Mouse (Mus musculus): ENCODE data around the gene Hist1h2bn. TPM values are rescaled to one million over a fixed set of nuclear protein-coding genes. Genes with fewer than 3 reads are reported as not detected.
"Not testable (repeated sequence)": the region's sequence is repeated elsewhere in the genome, so short reads cannot be mapped to it uniquely, and the experiment has no call there.

The Hist1h2bn gene
- polyA plus RNA-seq, 1 experiment from 2014 or later: 2.5 TPM

DNA sequence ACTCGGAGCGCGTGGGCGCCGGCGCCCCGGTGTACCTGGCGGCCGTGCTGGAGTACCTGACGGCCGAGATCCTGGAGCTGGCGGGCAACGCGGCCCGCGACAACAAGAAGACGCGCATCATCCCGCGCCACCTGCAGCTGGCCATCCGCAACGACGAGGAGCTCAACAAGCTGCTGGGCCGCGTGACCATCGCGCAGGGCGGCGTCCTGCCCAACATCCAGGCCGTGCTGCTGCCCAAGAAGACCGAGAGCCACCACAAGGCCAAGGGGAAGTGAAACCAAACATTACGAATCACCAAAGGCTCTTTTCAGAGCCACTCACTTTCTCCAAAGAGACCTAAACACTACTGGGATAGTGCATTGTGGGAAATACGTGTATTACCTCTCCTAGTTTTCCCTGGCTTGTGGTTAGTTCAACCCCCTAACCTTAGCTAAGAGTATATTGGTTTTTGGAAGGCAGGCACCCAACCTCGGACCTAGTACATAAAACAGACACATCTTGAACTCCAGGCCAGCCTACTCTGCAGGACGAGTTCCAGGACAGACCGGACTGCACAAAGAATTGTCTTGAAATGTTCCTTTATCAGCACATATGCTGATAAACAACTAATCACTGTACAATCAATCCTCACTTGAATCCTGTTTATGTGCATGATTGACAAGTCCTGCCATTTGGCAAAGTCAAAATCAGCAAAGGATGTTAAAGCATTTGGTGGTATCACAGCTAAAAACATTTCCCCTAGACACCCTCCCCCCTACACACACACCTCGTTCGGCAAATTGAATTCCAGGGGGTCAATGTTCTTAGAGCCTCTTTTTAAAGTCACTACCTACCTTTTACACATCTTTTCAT, 37.2 kb upstream of the Hist1h2bn start:
- peak overlapping the region; percentile 80 for H3K9ac ChIP-seq (ENCODE audit: low read length)
- peak overlapping the region; percentile 40 for H3K4me3 ChIP-seq (ENCODE audit: low read depth, low read length)
- not testable (repeated sequence) for H3K9me3 ChIP-seq (replicated peaks; ENCODE audit: control insufficient read depth, low read length); H3K36me3 ChIP-seq (ENCODE audit: control insufficient read depth, insufficient read depth, low read length); H3K27me3 ChIP-seq (replicated peaks; ENCODE audit: control insufficient read depth, insufficient read depth, low read length)
- peak overlapping the region; percentile 84 for H3K4me2 ChIP-seq (ENCODE audit: low read length)
- DNase-seq (ENCODE audit: low spot score): peak; percentile 52
- ATAC-seq: 0 out of 2 replicates have a peak, but pooled peaks have one; percentile 0
- peak overlapping the region; percentile 94 for H3K27ac ChIP-seq (ENCODE audit: low read depth, low read length)
- peaks cover 27% of the 10 kb centered on the region for H3K4me1 ChIP-seq (ENCODE audit: control insufficient read depth, insufficient read depth, low read length)
- WGBS: under 1% methylated on average over 9 of the region's 38 CpGs

GRCm38 (mm10) chr13:21717397-21718357, 36.2 kb upstream of the Hist1h2bn start, which contains the start of gene Hist1h3h:
Gene Hist1h3h, plus strand, starts transcription at chr13:21717659.
- Histone ChIP-seq H3K4me2 (ENCODE audit: low read length) (peak within 1 kb of the TSS; percentile 84), H3K4me3 (ENCODE audit: low read depth, low read length) (peak within 1 kb of the TSS; percentile 40), H3K27ac (ENCODE audit: low read depth, low read length) (peak within 1 kb of the TSS; percentile 94), H3K4me1 (ENCODE audit: control insufficient read depth, insufficient read depth, low read length) (peaks cover 29% of the 10 kb centered on the region), H3K9ac (ENCODE audit: low read length) (peak within 1 kb of the TSS; percentile 80)
- H3K9me3 ChIP-seq (replicated peaks; ENCODE audit: control insufficient read depth, low read length); H3K27me3 ChIP-seq (replicated peaks; ENCODE audit: control insufficient read depth, insufficient read depth, low read length); H3K36me3 ChIP-seq (ENCODE audit: control insufficient read depth, insufficient read depth, low read length): not testable (repeated sequence)
- WGBS: under 1% methylated on average over 25 of the region's 56 CpGs
- ATAC-seq: peak; percentile 54
- DNase-seq (ENCODE audit: low spot score): peak; percentile 98

- H3K27me3 ChIP-seq (replicated peaks; ENCODE audit: control insufficient read depth, insufficient read depth, low read length): no peaks in the 10 kb centered on the region
- no peak for ATAC-seq
- peak overlapping the region; percentile 40 for H3K4me3 ChIP-seq (ENCODE audit: low read depth, low read length)
- no peak for DNase-seq (ENCODE audit: low spot score)
- peak overlapping the region; percentile 65 for H3K27ac ChIP-seq (ENCODE audit: low read depth, low read length)
- H3K4me2 ChIP-seq (ENCODE audit: low read length): peak overlapping the region; percentile 64
- 51% methylated on average over 4 of the region's 4 CpGs for WGBS
- peaks cover 30% of the 10 kb centered on the region for H3K4me1 ChIP-seq (ENCODE audit: control insufficient read depth, insufficient read depth, low read length)
- no peaks in the 10 kb centered on the region for H3K36me3 ChIP-seq (ENCODE audit: control insufficient read depth, insufficient read depth, low read length)
- no peaks in the 10 kb centered on the region for H3K9me3 ChIP-seq (replicated peaks; ENCODE audit: control insufficient read depth, low read length)
- H3K9ac ChIP-seq (ENCODE audit: low read length): peak overlapping the region; percentile 66
Measured at GRCm38 (mm10) chr13:21718381-21719080, 35.4 kb upstream of the Hist1h2bn start.

- Histone ChIP-seq H3K4me2 (ENCODE audit: low read length) (peak overlapping the region; percentile 56), H3K4me1 (ENCODE audit: control insufficient read depth, insufficient read depth, low read length) (peaks cover 22% of the 10 kb centered on the region), H3K4me3 (ENCODE audit: low read depth, low read length) (peak overlapping the region; percentile 32), H3K9ac (ENCODE audit: low read length) (peak overlapping the region; percentile 59), H3K27ac (ENCODE audit: low read depth, low read length) (peak overlapping the region; percentile 86)
- peak; percentile 28 for DNase-seq (ENCODE audit: low spot score)
- WGBS: 2% methylated on average over 19 of the region's 44 CpGs
- H3K36me3 ChIP-seq (ENCODE audit: control insufficient read depth, insufficient read depth, low read length); H3K27me3 ChIP-seq (replicated peaks; ENCODE audit: control insufficient read depth, insufficient read depth, low read length); H3K9me3 ChIP-seq (replicated peaks; ENCODE audit: control insufficient read depth, low read length): not testable (repeated sequence)
- ATAC-seq: peak; percentile 8; the same call in 1 of the 2 replicates
Measured at GRCm38 (mm10) chr13:21721107-21721756, 32.7 kb upstream of the Hist1h2bn start.

DNA sequence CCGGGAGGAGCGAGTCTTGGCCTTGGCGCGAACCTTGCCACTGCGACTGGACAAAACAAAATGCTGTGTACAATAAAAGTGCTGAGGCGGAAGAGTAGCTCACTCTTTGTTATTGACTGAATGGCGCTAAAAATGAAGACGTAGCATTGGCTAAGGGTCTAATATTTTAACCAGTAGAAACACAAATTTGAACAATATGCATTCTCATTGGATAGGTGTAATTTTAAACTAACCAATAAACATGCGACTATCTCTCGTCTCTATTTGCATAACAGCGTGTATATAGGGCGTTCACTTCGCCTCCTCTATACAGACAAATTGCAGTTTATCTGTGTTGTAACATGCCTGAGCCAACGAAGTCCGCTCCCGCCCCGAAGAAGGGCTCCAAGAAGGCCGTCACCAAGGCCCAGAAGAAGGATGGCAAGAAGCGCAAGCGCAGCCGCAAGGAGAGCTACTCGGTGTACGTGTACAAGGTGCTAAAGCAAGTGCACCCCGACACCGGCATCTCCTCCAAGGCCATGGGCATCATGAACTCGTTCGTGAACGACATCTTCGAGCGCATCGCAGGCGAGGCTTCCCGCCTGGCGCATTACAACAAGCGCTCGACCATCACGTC, 32.1 kb upstream of the Hist1h2bn start, which contains the start of gene Hist1h2bm:
Gene Hist1h2bm, plus strand, starts transcription at position 288 of the 616 bp plus-strand sequence.
- DNase-seq (ENCODE audit: low spot score) (peak; percentile 99), ATAC-seq (peak; percentile 96)
- H3K4me3 ChIP-seq (ENCODE audit: low read depth, low read length): peak within 1 kb of the TSS; percentile 32
- H3K27me3 ChIP-seq (replicated peaks; ENCODE audit: control insufficient read depth, insufficient read depth, low read length); H3K9me3 ChIP-seq (replicated peaks; ENCODE audit: control insufficient read depth, low read length); H3K36me3 ChIP-seq (ENCODE audit: control insufficient read depth, insufficient read depth, low read length): not testable (repeated sequence)
- WGBS: under 1% methylated on average over 35 of the region's 37 CpGs
- peak within 1 kb of the TSS; percentile 66 for H3K9ac ChIP-seq (ENCODE audit: low read length)
- peak within 1 kb of the TSS; percentile 56 for H3K4me2 ChIP-seq (ENCODE audit: low read length)
- H3K4me1 ChIP-seq (ENCODE audit: control insufficient read depth, insufficient read depth, low read length): peaks cover 22% of the 10 kb centered on the region
- H3K27ac ChIP-seq (ENCODE audit: low read depth, low read length): peak within 1 kb of the TSS; percentile 88

- WGBS: under 1% methylated on average over 11 of the region's 11 CpGs
- Histone ChIP-seq H3K4me3 (ENCODE audit: low read depth, low read length) (peak overlapping the region; percentile 28), H3K9me3 (replicated peaks; ENCODE audit: control insufficient read depth, low read length) (no peaks in the 10 kb centered on the region), H3K9ac (ENCODE audit: low read length) (peak overlapping the region; percentile 66), H3K36me3 (ENCODE audit: control insufficient read depth, insufficient read depth, low read length) (no peaks in the 10 kb centered on the region), H3K4me2 (ENCODE audit: low read length) (peak overlapping the region; percentile 56), H3K4me1 (ENCODE audit: control insufficient read depth, insufficient read depth, low read length) (peaks cover 22% of the 10 kb centered on the region), H3K27me3 (replicated peaks; ENCODE audit: control insufficient read depth, insufficient read depth, low read length) (no peaks in the 10 kb centered on the region), H3K27ac (ENCODE audit: low read depth, low read length) (peak overlapping the region; percentile 88)
- DNase-seq (ENCODE audit: low spot score) (peak; percentile 59), ATAC-seq (peak; percentile 25)
Measured at GRCm38 (mm10) chr13:21722373-21722925, 31.5 kb upstream of the Hist1h2bn start.

GRCm38 (mm10) chr13:21722993-21723836, 30.7 kb upstream of the Hist1h2bn start:
- H3K4me1 ChIP-seq (ENCODE audit: control insufficient read depth, insufficient read depth, low read length): peaks cover 27% of the 10 kb centered on the region
- DNase-seq (ENCODE audit: low spot score): no peak
- 20% methylated on average over 5 of the region's 5 CpGs for WGBS

More at GRCm38 (mm10) chr13:21722993-21723836, 30.7 kb upstream of the Hist1h2bn start:
- Histone ChIP-seq H3K27ac (ENCODE audit: low read depth, low read length) (peak overlapping the region; percentile 88; the same call in 1 of the 2 replicates), H3K4me2 (ENCODE audit: low read length) (peak overlapping the region; percentile 56), H3K36me3 (ENCODE audit: control insufficient read depth, insufficient read depth, low read length) (no peaks in the 10 kb centered on the region), H3K4me3 (ENCODE audit: low read depth, low read length) (no peak overlapping the region), H3K9ac (ENCODE audit: low read length) (peak overlapping the region; percentile 66), H3K9me3 (replicated peaks; ENCODE audit: control insufficient read depth, low read length) (no peaks in the 10 kb centered on the region), H3K27me3 (replicated peaks; ENCODE audit: control insufficient read depth, insufficient read depth, low read length) (no peaks in the 10 kb centered on the region)
- no peak for ATAC-seq
